Mouse (Mus musculus): ENCODE results near the gene Syne3. TPM values are rescaled to one million over a fixed set of nuclear protein-coding genes. Genes with fewer than 3 reads are reported as not detected.

Syne3 gene
- 14.1 and 17.8 TPM in 2 replicates for total RNA-seq (2015)
- total RNA-seq (2017): 26.9 and 28.4 TPM in 2 replicates

DNA sequence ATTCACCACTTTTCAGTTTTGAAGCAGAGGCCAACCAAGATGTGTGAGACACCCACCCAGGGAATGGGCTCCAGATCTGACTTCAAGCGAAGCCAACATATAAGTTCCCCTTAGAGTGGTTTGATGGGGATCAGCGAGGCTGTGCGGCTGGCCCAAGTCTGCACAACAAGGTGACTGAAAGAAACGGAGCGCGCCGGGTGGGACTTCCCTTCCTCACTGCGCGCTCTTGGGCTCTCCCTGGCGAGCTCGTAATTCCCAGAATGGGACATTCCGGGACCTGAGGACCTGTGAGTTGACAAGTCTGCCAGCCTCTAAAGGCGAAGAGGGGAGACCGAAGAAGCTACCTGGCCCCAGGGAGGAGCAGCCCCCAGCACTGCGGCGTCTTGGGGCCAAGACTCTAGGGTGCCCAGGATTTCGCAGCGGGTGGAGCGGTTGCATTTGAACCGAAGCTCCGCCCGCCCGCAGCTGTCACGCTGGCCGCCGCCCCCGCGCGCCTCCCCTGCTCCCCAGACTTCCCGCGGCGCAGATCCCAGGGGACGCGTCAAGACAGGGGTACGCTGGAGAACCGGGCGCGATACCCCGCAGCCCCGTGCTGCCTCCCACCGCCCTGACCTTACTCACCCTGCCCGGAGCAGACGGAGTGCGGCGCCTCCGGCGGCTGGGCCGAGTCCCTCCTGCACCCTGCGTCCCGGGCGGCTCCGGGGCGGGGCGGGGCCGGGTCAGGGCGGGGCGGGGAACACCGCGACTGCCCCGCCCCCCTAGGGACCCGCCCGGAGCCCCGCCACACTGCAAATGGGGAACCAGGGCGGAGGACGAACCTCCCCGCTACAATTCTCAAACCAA lies at the start of gene Syne3:
Gene Syne3 (minus strand): TSS at position 440 of the 843 bp plus-strand sequence.
- peak; percentile 49 for ATAC-seq (ENCODE audit: poor library complexity, severe bottlenecking)

- no peak for ATAC-seq (ENCODE audit: poor library complexity, severe bottlenecking)
These were observed 45.7 kb upstream of the Syne3 start for GRCm38 (mm10) chr12:105055308-105055707.

DNA sequence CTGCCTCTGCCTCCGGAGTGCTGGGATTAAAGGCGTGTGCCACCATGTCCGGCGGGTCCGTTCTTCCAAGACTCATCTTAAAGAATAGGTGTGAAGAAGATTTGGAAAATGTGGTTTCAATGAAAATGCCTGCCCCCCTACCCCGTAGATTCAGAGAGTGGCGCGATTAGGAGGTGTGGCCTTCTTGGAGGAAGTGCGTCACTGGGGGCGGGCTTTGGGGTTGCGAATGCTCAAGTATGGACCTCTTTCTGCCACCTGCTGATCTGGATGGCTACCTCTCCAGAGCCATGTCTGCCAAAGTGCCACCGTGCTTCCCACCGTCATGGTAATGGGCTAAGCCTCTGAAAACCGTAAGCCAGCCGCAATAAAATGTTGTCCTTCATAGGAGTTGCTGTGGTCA lies 44.4 kb upstream of the Syne3 start:
- no peak for ATAC-seq (ENCODE audit: poor library complexity, severe bottlenecking)

DNA sequence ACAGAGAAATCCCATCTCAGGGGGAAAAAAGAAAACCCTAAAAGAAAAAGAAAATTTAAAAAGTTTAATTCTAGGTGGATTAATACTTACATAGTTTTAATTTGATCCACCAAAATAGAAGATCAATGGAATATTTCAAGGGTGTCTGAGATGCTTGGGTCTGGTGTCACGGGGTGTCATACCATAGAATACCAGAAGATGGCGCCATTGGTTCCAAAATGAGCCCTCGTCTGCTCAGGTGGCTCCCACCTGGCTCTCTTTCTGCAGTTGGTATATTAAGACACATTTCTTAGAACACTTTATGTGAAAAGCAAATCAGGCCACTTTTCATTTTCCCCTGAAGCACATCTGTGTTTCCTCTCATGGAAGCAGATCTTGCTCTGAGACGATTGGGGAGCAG lies 41.3 kb upstream of the Syne3 start:
- peak; percentile 76 for ATAC-seq (ENCODE audit: poor library complexity, severe bottlenecking)

DNA sequence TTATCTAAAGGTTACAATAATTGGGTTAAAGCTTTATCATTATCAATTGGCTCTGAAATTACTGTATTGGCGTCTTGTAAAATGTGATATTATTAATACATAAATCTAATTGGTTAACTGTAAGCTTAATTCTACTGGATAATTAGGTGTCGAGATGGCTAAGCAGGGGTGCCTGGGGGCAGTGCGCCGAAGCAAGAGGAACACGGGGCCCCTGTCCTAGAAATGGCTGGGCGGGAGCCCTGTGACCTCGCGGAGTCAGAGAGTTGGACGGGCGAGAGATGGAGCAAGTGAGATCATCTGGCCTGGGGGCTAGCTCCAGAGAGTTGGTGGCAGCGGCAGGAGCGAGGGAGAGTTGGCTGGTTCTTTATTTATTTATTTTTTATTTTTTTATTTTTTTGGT lies 40.2 kb upstream of the Syne3 start:
- ATAC-seq (ENCODE audit: poor library complexity, severe bottlenecking): no peak

DNA sequence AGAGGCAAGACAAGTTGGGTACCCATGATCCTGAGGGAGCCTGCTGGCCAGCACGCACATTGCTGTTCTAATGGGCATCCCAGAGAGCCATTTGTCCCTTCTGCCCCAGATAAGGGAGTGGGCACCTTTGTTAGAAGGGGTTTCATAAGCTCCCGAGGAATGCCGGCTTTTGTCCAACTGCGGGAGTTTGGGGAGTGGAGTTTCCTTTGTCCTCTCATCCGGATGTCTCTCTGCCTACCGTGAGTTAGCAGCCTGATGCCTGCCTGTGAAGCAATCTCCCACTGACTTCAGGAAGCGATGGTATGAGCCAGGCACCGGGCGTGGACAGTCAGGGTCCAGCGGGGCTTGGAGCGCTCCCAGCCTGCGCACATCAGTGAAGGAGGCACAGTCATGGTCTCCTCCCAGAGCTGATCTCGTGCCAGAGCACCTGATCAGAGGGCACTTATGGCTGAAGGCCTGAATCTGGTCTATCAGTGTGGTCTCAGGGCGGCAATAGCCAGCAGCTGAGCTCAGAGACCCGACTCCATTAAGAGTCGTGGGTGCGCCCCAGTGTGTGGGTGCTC lies 38.8 kb upstream of the Syne3 start:
- ATAC-seq (ENCODE audit: poor library complexity, severe bottlenecking): no peak

DNA sequence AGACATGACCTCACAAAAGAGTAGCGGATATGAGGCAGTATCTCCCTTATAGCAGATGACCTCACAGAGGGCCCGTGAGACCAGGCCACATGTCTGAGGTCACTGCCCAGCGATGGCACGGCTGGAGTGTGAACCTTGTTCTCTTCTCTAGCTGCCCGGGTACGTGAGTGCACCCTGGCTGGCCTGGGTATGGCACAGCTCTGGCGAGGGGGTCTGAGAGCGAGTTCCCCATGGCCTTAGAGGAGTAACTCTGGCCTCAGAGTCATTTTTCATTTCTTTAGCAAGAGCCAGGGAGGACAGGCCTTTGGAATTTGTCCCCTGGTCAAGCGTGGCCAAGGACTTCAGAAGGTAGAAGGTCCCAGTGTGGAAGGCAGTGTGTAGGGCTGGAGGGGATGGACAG lies 35.2 kb upstream of the Syne3 start:
- ATAC-seq (ENCODE audit: poor library complexity, severe bottlenecking): no peak

- no peak for ATAC-seq (ENCODE audit: poor library complexity, severe bottlenecking)
These were observed 33.5 kb upstream of the Syne3 start for GRCm38 (mm10) chr12:105043081-105043480.

GRCm38 (mm10) chr12:105040950-105041349 lies 31.3 kb upstream of the Syne3 start:
- peak; percentile 43 for ATAC-seq (ENCODE audit: poor library complexity, severe bottlenecking)

DNA sequence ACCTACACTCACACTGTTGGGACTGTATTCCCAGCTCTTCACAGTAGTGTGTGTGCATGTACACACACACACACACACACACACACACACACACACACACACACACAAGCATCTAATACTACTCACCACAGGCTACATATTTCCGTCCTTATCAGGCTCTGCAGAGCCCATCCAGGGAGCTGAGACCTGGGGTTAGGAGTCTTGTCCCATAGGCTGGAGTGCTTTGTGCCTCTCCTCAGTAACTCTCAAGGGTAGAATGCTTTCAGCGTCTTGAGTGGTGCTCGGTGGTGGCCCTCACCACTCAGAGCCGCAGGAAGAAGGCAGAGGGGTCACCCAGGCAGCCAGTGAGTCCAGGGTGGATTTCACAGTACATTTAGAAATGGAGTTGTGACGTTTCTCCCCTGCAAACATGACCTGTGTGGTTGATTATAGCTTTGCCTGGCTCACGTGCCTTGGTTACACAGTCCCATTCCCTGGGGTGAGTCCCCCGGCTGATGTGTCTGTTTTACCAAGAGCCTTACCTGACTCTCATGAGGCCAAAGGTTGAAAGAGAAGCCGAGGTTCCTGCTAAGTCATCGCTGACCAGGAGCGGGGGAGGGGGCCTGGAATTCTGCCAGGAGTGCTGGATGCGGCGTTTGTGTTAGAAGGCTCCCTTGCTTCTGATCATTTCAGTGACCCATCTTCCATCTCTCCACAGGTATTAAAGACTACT lies 30.1 kb upstream of the Syne3 start:
- ATAC-seq (ENCODE audit: poor library complexity, severe bottlenecking): no peak

GRCm38 (mm10) chr12:105038918-105039317 lies 29.3 kb upstream of the Syne3 start:
- peak; percentile 30; the same call in 1 of the 2 replicates for ATAC-seq (ENCODE audit: poor library complexity, severe bottlenecking)

GRCm38 (mm10) chr12:105038211-105038610 lies 28.6 kb upstream of the Syne3 start:
- ATAC-seq (ENCODE audit: poor library complexity, severe bottlenecking): no peak

GRCm38 (mm10) chr12:105034130-105034769 lies 24.6 kb upstream of the Syne3 start:
- ATAC-seq (ENCODE audit: poor library complexity, severe bottlenecking): no peak

DNA sequence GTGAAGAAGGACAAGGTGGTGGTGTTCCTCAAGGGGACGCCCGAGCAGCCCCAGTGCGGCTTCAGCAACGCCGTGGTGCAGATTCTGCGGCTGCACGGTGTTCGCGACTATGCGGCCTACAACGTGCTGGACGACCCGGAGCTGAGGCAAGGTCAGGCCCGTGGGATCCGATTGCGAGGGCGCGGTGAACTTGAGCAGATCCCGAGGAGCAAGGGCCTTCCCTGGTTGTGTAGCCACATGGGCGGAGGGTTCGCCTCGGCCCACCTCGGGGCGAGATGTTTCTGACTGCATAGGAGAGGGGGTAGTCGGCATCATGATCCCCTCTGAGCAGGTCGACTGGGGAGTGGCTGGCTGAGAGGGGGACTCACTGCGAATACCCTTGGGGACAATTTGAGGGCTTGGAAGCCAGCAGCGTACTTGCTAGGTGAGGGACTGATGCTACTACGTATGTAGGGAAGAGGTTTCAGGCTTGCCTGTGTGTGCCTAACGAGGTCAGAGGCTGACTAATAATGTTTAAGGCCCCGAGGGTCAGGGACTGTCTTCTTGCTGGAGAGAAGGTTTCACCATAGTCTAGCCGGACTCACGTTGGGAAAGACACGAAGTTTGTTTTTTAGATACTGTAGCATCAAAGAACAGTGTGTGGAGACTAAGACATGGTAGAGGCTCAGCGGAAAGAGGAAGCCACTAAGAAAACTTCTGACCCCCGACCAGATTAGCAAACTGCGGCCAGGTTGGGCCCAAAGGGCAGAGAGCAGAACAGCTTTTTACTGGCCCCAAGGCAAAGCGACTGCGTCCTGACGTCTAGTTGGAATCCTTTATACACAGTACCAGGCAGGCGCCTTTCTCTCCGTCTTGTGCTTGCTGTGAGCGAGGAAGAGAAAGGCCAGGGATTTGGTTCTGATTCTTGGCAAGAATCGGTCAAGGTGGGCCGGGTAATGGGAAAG lies 23.5 kb upstream of the Syne3 start:
- ATAC-seq (ENCODE audit: poor library complexity, severe bottlenecking): 0 out of 2 replicates have a peak, but pooled peaks have one; percentile 3

GRCm38 (mm10) chr12:105032147-105032831 lies 22.7 kb upstream of the Syne3 start, which contains the start of gene Glrx5:
Glrx5 (plus strand) TSS chr12:105032688.
- ATAC-seq (ENCODE audit: poor library complexity, severe bottlenecking): peak; percentile 81

- peak; percentile 4; the same call in 1 of the 2 replicates for ATAC-seq (ENCODE audit: poor library complexity, severe bottlenecking)
These were observed 21.8 kb upstream of the Syne3 start for GRCm38 (mm10) chr12:105031081-105032058.

DNA sequence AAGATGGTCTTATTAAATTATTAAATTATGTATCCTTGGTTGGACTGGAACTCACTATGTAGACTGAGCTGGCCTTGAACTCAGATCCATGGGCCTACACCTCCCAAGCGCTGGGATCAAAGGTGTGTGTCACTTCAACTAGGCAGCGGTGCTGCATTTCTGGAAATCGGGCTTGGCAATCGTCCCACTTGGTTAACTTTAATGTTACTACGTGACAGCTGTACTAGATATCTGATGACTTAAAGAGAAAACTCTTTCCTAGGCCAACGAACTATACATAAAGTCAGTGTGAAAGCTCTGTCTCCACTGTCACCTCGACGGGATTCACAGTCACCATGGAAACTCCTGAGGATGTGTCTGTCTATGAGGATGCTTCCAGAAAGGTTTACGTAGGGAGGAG lies 20.3 kb upstream of the Syne3 start:
- ATAC-seq (ENCODE audit: poor library complexity, severe bottlenecking): no peak

- peak; percentile 43 for ATAC-seq (ENCODE audit: poor library complexity, severe bottlenecking)
These were observed 17.8 kb upstream of the Syne3 start for GRCm38 (mm10) chr12:105027323-105027991.

Measured in megakaryocyte, adult 5-6 weeks (primary cell).